Comparison of ENCODE assay signal across 7 mouse cellular contexts in the genomic region with DNA sequence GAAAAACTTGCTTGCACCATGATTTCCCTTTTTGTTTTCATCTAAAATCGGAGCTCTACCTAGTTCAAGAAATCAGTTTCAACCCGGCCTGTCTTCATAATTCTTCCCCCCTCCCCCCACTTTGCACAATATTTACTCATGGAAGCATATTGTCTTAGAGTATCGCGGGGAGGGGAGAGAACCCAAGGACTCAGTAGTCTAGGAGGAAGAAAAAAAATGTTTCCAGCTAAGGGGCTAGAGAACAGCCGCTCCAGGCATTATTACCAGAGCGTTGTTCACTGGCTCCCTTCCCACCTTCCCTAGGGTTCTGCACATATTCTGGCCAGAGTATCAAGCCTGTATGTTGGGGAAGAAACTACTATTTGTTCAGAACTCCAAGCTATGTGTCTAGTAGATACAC.
DNase-seq lines count a peak whose midpoint lies in the region; ATAC-seq and TF ChIP-seq lines count a peak whose summit lies in the region.

No protein-coding gene starts in this region.

- intact Hi-C loops in left cerebral cortex, adult 2 months (cut with DNase I) = no loop called here
- intact Hi-C loops in left cerebral cortex, postnatal 36 days (cut with DNase I) = no loop called here

- H3K27me3 ChIP-seq in embryonic facial prominence, embryonic 12.5 days = no peaks in the 10 kb centered on the region
- no peaks in the 10 kb centered on the region for H3K27me3 ChIP-seq in intestine, embryonic 15.5 days (replicated peaks)
- no peaks in the 10 kb centered on the region for H3K27me3 ChIP-seq in neural tube, embryonic 13.5 days

- no peak for DNase-seq in left cerebral cortex, adult 2 months (ENCODE audit: extremely low spot score in 1 of 2, low spot score in 2 of 2)
- no peak for DNase-seq in left cerebral cortex, postnatal 36 days (ENCODE audit: low spot score in 2 of 2)
- no peak for DNase-seq in adrenal gland, postnatal 4 days (ENCODE audit: low spot score in 2 of 2)
- no peak for DNase-seq in urinary bladder, postnatal 10 days (ENCODE audit: low spot score)

- peak overlapping the region; percentile 63 for H3K4me3 ChIP-seq in left cerebral cortex, adult 2 months
- peak overlapping the region; percentile 49 for H3K4me3 ChIP-seq in embryonic facial prominence, embryonic 12.5 days
- peak overlapping the region; percentile 51 for H3K4me3 ChIP-seq in intestine, embryonic 15.5 days (replicated peaks)
- H3K4me3 ChIP-seq in neural tube, embryonic 13.5 days = peak overlapping the region; percentile 54

- H3K36me3 ChIP-seq in embryonic facial prominence, embryonic 12.5 days = no peaks in the 10 kb centered on the region
- no peaks in the 10 kb centered on the region for H3K36me3 ChIP-seq in intestine, embryonic 15.5 days
- no peaks in the 10 kb centered on the region for H3K36me3 ChIP-seq in neural tube, embryonic 13.5 days

- no peaks in the 10 kb centered on the region for H3K9me3 ChIP-seq in embryonic facial prominence, embryonic 12.5 days
- no peaks in the 10 kb centered on the region for H3K9me3 ChIP-seq in intestine, embryonic 15.5 days
- H3K9me3 ChIP-seq in neural tube, embryonic 13.5 days = no peaks in the 10 kb centered on the region

- peak overlapping the region; percentile 69; the same call in 1 of the 2 replicates for H3K27ac ChIP-seq in left cerebral cortex, adult 2 months
- H3K27ac ChIP-seq in embryonic facial prominence, embryonic 12.5 days = 0 out of 2 replicates have a peak overlapping the region, but pooled peaks have one; percentile 50
- H3K27ac ChIP-seq in intestine, embryonic 15.5 days = peak overlapping the region; percentile 68
- H3K27ac ChIP-seq in neural tube, embryonic 13.5 days (replicated peaks) = no peak overlapping the region

- no peak for TF ChIP-seq CTCF in left cerebral cortex, adult 2 months (IDR thresholded peaks at IDR 0.05)

- no peak for ATAC-seq in embryonic facial prominence, embryonic 12.5 days (ENCODE audit: insufficient number of reproducible peaks, insufficient read depth, low FRiP score, low TSS enrichment)
- ATAC-seq in intestine, embryonic 15.5 days = peak; percentile 79
- peak; percentile 64 for ATAC-seq in neural tube, embryonic 13.5 days (ENCODE audit: low read depth)

- H3K4me1 ChIP-seq in embryonic facial prominence, embryonic 12.5 days = no peaks in the 10 kb centered on the region
- no peaks in the 10 kb centered on the region for H3K4me1 ChIP-seq in intestine, embryonic 15.5 days (replicated peaks)
- H3K4me1 ChIP-seq in neural tube, embryonic 13.5 days (replicated peaks) = peaks cover 10% of the 10 kb centered on the region; the same call in 1 of the 2 replicates

- no peak overlapping the region; the same call in 1 of the 2 replicates for H3K9ac ChIP-seq in embryonic facial prominence, embryonic 12.5 days
- H3K9ac ChIP-seq in intestine, embryonic 15.5 days = no peak overlapping the region
- H3K9ac ChIP-seq in neural tube, embryonic 13.5 days = peak overlapping the region; percentile 41; the same call in 1 of the 2 replicates

- H3K4me2 ChIP-seq in embryonic facial prominence, embryonic 12.5 days (replicated peaks) = peak overlapping the region; percentile 47
- peak overlapping the region; percentile 55 for H3K4me2 ChIP-seq in intestine, embryonic 15.5 days (replicated peaks)
- peak overlapping the region; percentile 59 for H3K4me2 ChIP-seq in neural tube, embryonic 13.5 days

- 28% methylated on average over 6 of the region's 6 CpGs for WGBS in embryonic facial prominence, embryonic 12.5 days
- 32% methylated on average over 6 of the region's 6 CpGs for WGBS in intestine, embryonic 15.5 days
- 26% methylated on average over 6 of the region's 6 CpGs for WGBS in neural tube, embryonic 13.5 days
